Comparison of ENCODE assay signal across 8 mouse cellular contexts in the genomic region with DNA sequence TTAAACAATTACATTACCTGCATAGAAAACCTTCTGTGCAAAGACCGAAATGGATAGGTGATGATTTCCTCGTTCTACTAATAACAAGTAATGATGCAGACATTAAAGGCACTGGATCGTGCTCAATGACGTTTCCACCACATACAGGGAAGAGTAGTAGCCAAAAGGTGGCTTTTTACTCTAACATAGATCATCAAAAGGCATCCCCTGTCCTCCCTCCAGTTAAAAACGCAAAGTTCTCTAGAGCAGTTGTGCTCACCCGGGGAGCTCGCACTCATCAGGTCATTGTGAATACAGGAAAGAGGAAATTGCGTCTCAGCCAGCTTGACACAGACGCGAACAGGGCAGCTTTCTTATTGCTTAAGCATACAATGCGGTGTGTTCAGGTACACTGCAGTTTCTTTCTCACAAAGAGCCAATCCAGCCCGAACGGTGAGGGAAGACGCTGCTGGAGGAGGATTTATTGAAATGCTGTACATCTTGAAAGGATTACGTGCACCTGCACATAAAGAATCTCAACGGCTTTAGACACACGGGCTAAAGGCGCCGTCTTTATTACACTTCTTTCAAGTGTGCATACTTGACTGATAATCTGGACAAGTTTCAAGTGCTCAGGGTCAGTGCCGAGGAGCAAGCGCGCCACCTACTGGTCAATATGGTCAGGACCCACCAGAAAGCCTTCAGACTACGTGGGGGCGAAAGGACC.
DNase-seq lines count a peak whose midpoint lies in the region; ATAC-seq lines count a peak whose summit lies in the region.

No protein-coding gene starts in this region.

- H3K4me3 ChIP-seq in hindbrain, embryonic 10.5 days = peak overlapping the region; percentile 47
- H3K4me3 ChIP-seq in lung, embryonic 16.5 days (ENCODE audit: low read length) = peak overlapping the region; percentile 58

- H3K27ac ChIP-seq in hindbrain, embryonic 10.5 days = 0 out of 2 replicates have a peak overlapping the region, but pooled peaks have one; percentile 53
- H3K27ac ChIP-seq in lung, embryonic 16.5 days (ENCODE audit: low read length) = peak overlapping the region; percentile 59; the same call in 1 of the 2 replicates

- DNase-seq in Muller cell, postnatal 12 days (ENCODE audit: inconsistent ontology term) = peak; percentile 70
- DNase-seq in cerebellum, adult 9-11 months = peak; percentile 49
- peak; percentile 31 to 93 for DNase-seq in frontal cortex, adult 2 months (ENCODE audit: extremely low spot score in 1 of 2, low spot score in 1 of 2)
- DNase-seq in hindbrain, embryonic 10.5 days (ENCODE audit: low spot score) = peak; percentile 88
- DNase-seq in layer of hippocampus, adult 9-10 months (ENCODE audit: low spot score) = peak; percentile 59
- DNase-seq in retina, adult 2 months (ENCODE audit: low read depth, low spot score) = peak; percentile 41
- peak; percentile 53 for DNase-seq in urinary bladder, adult 2 months (ENCODE audit: low spot score)

- peak overlapping the region; percentile 63 for H3K9ac ChIP-seq in lung, embryonic 16.5 days (ENCODE audit: low read length)

- H3K36me3 ChIP-seq in hindbrain, embryonic 10.5 days = no peaks in the 10 kb centered on the region
- H3K36me3 ChIP-seq in lung, embryonic 16.5 days (ENCODE audit: control insufficient read depth, insufficient read depth, low read length) = no peaks in the 10 kb centered on the region

- ATAC-seq in lung, embryonic 16.5 days (ENCODE audit: low read depth) = peak; percentile 71

- WGBS in hindbrain, embryonic 10.5 days = 16% methylated on average over 24 of the region's 24 CpGs
- 8% methylated on average over 24 of the region's 24 CpGs for WGBS in lung, embryonic 16.5 days

- H3K27me3 ChIP-seq in hindbrain, embryonic 10.5 days (ENCODE audit: insufficient read depth, poor library complexity, severe bottlenecking) = peaks cover 26% of the 10 kb centered on the region
- no peaks in the 10 kb centered on the region for H3K27me3 ChIP-seq in lung, embryonic 16.5 days (ENCODE audit: control insufficient read depth, insufficient read depth, low read depth, low read length)

- H3K4me2 ChIP-seq in lung, embryonic 16.5 days (ENCODE audit: low read depth, low read length) = peak overlapping the region; percentile 85

- no peaks in the 10 kb centered on the region for H3K9me3 ChIP-seq in hindbrain, embryonic 10.5 days
- H3K9me3 ChIP-seq in lung, embryonic 16.5 days (ENCODE audit: control insufficient read depth, low read length) = no peaks in the 10 kb centered on the region

- H3K4me1 ChIP-seq in hindbrain, embryonic 10.5 days (replicated peaks) = peaks cover 33% of the 10 kb centered on the region
- 0 out of 2 replicates have a peak, but pooled peaks cover 9% of the 10 kb centered on the region for H3K4me1 ChIP-seq in lung, embryonic 16.5 days (replicated peaks; ENCODE audit: control insufficient read depth, insufficient read depth, low read length)

Comparison
In these comparisons a context has a peak if more than half of its experiments do, and no peak if none do; other contexts are left out.
1. Peak in every context shown above with its lines: DNase-seq, ATAC-seq, H3K4me3 ChIP-seq and H3K27ac ChIP-seq.